Mouse (Mus musculus): ENCODE measurements around the gene Gas2l1.

Gas2l1 gene

DNA sequence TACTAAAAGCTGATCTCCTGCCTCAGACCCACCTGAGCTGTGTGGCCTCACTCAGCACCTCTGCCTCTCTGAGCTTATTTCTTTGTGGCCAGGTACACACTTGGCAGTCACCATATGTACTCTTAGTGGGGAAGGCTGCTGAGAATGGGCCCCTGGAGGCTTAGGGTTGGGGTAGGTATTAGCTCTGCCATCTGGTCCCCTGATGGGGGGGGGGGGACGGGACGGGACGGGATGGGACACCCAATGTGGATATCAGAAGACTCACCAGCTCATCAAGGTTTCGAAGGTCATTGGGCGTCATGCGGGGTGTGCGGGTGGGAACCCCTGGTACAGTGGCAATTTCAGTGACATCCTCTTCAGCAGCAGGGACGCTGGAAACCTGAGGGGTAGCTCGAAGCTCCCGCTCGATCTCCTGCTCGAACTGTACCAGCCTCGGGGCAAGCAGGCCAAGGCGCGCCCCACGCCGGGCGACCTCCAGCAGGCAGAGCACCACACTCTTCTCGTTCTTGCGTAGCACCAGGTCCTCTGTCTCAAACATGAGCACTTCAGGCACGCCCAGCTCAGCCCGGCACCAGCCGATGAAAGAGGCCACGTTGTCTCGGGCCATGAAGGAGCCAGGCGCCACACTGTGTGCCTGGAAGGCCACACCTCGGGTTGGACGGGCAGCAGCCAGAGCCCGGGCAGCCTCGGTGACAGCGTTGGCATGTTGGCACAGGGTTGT lies 1.4 kb downstream of the Gas2l1 start:
- no peak for DNase-seq

DNA sequence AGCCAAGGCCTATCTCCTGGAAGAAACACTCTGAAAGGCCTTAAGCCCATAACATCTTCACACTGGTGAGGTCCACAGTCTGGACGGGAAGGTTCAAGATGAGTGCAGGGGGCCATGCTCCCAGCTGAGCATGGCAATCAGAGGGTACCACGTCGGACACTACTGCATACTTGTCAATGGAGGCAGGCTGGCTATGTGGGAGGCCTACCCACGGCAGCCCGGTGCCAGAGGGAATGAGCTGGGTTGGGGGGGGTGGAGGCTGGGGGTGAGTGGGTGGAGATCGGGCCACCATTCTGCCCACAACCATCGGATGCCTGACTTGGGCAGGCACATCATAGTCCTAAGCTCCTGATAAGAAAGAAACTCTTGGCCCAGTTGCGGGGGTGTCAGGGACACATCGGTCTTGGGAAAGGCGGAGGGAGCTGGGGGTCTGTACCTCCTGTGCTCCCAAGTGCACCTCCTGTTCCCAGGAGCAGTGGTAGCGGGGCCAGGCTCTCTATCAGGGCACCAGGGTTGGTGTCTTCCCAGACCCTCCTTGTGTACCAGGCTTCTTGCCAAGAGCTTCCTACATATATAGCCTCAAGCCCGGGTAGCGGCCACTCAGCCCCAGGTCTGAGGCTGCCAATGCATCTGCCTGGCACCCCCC lies 2.1 kb downstream of the Gas2l1 start:
- DNase-seq: no peak

DNA sequence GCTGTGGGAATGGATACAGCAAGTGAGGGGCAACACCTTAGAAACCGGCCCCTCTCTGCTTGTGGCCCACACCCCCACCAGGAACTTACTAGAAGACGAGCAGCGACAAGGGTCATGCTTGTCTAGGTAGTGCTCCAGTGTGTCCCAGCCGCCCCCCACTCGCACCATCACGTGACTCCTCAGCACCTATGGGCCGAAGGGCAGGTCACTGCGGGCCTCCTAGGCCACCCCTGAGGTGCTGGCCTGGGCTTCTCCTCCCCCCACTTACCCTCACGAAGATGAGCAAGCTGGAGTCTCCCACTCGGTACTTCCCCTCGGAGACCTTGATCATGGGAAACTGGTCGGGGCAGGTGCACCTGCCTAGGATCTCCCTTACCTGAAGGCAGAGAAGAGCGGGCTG lies 2.8 kb downstream of the Gas2l1 start:
- DNase-seq: no peak

DNA sequence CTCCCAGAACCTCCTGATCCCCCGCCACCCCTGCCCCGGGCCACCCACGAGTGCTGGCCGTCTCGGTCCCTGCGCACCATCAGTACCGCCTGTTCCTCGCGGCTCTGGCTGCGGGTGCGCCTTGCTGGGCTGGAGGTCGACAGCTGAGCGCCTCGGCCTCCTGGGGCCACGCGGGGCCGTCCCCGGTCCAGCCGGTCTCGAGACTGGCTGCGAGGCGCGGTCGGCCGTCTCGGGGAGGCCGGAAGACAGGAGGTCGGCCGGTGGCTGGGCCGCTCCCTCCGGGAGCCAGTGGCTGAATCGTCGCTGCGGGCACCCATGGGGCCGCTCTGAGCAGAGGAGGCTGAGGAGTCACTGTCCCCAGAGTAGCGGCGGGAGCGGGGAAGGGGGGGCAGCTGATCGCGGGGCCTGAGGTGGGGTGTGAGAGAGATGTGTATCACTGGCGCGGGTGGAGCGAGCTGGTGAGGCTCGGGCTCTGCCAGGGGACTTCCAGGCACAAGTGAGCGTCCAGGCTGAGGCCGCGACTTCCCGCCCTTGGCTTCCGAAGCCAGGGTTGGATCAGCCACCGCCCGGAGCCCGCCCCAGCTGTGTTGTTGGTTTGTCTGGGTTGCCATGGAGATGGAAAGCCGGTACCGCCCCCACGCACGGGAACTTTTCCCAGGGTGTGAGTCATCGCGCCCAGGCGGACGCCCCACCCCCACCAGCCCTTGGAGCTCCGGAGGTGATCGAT lies 3.6 kb downstream of the Gas2l1 start:
- DNase-seq: peak; percentile 75

DNA sequence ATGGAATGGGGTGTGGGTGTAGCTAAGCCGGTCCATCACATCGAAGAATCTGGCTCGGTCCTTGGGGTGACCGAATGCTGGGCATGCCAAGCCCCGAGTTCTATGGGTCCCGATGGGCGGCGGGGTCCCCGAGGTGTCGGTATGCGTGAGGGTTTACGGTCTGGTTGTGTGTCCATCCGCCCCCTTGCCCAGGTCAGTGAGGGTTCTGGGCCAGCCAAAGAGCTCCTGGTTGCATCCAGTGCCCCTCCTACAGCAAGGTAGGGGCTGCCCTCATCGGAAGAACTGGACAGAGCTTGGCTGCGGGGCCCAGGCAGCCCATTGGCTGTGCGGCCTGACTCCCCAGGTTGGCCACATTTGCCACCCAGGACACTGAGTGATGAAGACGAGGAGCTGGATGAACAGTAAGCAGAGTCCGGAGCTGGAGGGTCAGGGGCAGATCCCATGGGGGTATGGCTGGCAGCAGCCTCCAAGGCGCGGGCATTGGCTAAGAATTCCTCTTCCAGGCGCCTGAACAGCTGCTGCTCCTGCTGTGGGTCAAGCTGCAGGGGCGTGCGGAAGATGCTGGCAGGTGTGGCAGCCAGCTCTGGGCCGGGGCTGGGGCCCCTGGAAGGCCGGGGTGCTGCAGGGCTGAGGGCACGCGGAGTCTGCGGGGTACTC lies 4.2 kb downstream of the Gas2l1 start:
- no peak for DNase-seq

DNA sequence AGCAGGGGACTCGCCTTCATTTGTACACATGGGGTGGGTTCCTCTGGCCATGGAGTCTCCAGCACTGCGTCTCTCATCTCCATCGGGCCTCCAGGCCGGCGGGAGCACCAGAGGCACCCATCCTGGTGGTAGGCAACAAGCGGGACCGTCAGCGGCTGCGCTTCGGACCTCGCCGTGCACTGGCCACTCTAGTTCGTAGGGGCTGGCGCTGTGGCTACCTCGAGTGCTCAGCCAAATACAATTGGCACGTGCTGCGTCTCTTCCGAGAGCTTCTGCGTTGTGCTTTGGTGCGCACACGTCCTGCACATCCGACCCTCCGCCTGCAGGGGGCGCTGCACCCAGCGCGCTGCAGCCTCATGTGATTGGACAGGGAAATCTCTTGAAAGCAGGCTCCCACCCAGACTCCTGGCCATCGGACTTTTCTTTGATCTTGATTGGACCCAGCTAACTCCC lies 5.4 kb downstream of the Gas2l1 start:
- no peak for DNase-seq

DNA sequence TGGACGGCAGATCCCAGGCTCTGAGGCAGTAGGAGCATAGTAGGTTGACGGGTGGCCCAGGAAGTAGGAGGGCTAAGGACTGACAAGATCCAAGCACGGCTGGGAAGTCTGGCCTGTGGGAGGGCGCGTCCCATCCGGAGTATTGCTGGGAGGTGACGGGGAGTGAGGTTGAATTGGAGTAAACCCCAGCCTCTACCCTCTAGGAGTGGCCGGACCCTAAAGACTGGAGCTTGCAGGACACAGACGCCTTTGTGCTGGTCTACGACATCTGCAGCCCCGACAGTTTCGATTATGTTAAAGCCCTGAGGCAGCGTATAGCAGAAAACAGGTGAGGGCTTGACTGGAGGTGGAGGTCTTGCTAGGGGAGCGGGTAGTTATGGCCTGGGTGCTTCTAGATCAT lies 5.9 kb downstream of the Gas2l1 start:
- DNase-seq: no peak

DNA sequence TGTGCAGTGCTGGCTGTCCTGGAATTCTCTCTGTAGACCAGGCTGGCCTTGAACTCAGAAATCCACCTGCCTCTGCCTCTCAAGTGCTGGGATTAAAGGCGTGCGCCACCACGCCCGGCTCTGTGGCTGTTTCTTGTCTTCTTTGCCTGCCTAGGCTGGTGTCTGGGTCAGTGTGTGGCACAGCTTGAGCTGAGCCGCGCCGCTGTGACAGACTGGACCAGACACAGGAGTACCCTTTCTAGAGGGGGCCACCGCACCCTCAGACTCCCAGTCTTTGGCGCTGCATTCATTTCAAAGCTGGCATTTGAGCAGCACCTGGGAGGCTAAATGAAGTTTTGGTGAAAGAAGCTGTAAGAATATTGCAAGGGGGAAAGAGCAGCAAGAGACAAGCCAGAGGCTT lies 6.3 kb downstream of the Gas2l1 start:
- no peak for DNase-seq

DNA sequence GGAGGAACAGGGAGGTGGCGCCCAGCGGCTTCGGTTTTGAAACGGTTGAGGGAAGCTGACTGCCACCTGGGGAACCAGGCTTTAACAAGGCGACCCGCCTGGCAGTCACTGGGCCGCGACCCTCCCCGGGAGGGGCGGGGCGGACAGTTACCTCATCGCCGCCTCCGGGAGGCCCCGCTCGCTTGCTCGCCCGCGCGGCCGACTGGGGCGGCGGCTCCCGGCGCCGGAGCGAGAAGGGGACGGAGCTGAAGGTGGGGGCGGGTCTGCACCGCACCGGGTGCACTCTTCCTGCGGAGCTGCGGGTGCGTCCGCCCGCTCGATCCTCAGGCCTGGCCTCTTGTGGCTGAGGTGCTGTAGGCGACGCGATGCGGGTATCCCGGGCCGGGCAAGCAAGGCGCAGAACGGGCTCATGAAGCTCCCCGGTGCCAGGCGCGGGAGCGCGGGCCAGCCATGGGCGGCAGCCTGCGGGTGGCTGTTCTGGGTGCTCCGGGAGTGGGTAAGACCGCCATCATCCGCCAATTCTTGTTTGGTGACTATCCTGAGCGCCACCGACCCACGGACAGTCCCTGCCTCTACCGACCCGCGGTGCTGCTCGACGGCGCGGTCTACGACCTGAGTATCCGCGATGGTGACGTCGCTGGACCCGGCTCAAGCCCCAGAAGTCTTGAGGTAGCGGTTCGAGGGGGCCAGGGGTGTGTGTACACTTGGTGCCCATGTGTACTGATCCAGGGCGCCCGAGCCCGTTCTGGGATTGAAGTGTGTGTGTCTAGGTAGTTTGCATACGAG lies 7.1 kb downstream of the Gas2l1 start, which contains the start of gene Rasl10a:
Rasl10a (plus strand) TSS at position 273 of the 786 bp plus-strand sequence.
- no peak for DNase-seq

DNA sequence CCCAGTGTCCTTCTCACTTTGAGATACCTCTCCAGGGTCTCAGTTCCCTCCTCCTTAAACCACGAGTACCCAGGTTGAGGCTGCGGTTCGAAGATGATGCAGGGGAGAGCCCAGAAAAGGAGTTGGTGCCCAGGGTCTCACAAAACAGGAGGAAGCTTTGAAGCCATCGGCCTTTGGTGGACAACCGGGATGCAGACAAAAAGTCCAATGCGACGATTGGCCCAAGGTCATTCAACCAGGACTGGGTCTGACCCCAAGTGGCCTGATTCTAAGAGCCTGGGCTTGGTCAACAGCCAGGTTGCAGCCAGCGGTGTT lies 7.6 kb downstream of the Gas2l1 start:
- no peak for DNase-seq

DNA sequence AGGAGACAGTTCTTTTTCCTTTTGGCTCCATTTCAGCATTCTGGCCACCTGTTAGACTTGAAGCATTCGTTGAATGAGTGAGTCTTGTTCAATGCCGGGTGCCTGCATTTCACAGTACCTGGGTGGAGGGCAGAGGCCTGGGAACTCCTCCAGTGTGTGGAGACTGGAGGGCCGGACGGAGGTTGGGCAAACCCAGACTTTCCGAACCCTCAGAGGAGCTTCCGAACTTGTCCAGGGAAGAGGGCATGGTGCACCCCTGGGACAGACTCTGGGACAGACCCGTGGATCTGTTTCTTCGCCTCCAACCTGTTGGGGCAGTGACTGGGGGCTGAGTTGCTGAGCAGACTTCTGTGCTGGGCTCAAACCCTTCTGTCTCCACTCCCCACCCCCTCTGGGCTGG lies 8.1 kb downstream of the Gas2l1 start:
- DNase-seq: no peak

DNA sequence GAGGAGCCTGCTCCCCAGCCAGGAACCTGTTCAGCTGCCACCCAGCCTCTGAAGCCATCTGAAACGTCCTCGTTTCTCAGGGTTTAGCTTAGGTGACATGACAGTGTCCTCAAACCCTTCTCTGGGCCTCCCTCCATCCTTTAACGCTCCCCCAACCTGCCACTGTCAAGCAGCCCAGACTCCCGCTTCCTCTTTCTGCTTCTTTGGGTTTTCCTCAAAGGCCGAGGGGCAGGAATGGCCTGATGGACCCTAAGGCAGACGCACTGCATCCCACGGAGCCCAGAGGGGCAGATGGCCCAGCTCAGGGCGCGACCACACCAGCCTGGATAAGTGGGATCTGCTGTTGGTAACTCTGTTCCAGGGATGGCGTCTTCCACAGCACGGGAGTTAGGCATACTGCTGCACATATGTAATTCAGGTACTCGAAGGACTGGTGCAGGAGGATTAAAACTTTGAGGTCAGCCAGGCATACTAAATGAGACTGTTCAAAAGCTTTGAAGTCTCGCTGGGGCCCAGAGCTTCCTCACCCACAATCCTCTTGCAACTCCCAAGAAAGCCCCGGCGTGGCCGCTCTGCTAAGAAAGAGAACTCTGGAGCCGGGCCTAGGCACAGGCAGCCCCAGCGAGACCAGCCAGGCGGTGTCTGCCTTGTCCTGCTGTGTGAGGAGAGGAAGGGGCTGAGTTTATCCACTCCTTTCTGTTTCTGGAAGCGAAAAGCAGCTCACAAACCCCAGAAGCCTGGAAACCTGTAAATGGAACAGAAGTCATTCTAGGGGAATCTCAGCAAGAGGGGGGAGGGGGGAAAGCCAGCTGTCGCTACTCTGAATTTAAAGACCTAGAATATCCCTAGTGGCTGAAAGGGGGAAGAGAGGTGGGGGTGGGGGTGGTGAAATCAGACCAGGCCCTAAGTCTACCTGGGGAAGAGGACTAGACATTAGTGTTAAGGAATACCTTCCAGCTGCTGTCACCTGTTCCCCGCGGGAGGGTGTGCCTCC lies 8.9 kb downstream of the Gas2l1 start:
- DNase-seq: no peak

DNA sequence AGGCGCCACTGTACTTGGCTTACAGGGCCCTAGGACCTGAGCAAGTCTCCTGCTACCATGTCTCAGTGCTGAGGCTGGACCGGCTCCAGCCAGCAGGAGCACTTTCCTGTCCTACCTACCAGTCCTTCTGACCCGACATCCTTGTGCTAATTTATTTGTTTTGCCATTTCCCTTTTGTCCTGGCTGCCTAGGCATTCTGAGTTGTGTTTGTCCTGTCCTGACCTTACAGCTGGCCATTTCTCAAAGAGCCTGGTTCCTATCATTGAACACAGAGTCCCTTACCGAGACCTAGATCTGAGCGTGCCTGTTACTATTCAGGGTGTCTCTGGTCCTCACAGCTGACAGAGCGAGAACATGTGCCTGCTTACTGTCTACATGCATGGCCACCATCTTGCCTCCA lies 10.3 kb downstream of the Gas2l1 start:
- no peak for DNase-seq

DNA sequence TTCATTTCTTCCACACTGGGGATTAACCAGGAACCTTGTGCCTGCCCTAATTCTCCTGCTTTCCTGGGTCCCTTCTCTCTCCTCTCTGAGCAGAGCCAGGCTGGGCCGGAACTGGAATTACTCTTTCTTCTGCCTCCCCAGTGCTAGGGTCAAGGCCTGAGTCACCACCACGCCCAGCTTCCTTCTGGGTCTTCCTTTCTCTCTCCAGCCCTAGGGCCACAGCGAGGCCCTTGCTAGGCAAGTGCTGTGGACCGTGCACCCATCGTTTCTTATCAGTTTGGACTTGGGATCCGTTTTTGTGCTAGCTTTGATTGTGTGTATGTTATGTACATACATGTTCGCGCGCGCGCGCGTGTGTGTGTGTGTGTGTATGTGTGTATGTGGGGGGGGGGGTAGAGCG lies 11.0 kb downstream of the Gas2l1 start:
- DNase-seq: no peak

DNA sequence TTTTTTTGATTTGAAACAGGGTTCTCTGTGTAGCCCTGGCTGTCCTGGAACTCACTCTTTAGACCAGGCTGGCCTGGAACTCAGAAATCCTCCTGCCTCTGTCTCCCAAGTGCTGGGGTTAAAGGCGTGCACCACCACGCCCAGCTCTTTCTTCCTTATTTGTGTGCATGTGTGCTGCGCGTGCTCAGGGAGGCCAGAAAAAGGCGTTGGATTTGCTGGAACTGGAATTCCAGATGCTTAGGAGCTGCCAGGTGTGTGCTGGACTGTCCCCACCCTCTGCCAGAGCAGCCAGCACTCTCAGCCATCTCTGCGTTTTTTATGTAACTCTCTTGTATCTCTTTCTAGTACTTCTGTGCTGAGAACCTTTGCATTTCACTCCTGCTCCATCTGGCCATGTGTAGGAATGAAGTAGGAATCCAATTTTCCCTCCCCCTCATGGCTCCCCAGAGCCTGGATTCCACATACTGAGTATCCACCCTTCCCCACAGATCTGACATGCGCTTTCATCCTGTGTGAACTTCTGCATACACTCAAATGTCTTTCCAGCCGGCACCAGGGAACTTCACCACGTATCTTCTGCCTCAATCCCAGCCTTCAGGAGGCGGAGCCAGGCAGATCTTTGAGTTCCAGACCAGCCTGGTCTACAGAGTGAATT lies 12.8 kb downstream of the Gas2l1 start:
- no peak for DNase-seq

DNA sequence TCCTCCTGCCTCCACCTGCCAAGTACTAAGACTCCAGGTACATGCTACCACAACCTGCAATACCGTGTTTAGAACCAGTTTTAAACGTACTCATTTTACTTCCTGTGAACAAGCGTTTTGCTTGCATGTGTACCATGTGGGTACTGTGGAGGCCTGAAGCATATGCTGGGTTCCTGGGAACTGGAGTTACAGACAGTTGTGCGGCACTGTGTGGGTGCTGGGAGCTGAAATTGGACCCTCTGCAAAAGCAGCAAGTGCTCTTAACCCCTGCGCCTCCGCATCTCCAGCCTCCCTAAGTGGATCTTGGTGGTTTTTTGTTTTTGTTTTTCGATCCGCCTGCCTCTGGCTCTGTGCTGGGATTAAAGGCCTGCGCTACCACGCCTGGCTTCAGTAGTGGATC lies 13.5 kb downstream of the Gas2l1 start:
- DNase-seq: no peak

DNA sequence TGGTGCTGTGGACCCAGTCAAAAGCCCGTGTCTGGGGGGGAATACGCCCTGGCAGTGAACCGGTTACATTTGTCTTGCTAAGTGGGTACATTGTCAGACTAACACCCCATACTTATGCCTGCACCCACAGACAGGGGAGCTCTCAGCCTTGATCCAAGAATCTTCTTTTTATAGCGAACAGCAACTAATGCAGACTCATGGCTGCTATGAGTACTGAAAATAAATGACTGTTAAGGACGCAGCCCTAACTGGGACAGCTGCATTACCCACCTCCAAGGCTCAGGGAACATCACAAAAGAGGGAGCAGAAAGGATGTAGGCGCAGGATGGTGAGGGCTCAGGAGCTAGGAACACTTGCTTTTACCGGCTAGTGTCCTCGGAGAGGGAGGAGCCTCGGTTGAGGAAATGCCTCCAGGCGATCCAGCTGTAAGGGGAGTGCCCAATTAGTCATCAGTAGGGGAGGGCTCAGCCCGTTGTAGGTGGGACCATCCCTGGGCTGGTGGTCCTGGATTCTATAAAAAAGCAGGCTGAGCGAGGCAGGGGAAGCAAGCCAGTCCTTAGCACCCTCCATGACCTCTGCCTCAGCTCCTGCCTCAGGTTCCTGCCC lies 18.7 kb downstream of the Gas2l1 start:
- DNase-seq: no peak

DNA sequence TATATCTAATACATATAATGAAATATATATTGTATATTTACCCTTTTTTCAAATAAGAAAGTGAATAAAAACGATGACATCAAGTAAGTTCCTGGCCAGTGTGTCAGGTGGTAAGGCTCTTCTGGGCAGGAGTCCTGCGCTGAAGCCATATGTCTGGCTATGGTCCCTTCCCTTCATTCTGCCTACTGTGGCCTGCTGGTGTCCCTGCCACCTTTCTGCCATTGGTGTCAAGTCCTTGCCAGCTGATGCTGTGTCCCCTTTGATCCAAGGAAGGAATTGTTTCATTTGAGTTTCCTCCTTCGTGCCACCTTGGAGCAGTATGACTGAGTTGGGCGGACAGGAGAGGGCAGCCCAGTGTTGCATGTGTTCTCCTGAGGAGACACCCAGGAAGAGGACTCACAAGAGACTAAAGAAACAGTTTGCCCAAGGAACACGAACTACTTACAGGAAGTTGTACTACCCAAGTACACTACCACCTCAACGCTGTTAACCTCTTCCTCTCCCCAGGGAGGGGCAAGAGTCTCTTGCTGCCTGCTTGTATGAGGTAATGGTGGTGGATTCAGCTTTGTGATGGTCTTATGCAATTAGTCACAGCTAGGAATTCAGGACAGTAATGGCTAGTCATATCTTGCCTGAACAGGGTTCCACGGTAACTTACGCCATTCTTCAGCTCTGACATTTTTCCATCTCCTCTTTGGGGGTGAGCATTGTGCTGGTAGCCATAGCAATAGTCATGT lies 22.3 kb downstream of the Gas2l1 start:
- peak; percentile 62 for DNase-seq

DNA sequence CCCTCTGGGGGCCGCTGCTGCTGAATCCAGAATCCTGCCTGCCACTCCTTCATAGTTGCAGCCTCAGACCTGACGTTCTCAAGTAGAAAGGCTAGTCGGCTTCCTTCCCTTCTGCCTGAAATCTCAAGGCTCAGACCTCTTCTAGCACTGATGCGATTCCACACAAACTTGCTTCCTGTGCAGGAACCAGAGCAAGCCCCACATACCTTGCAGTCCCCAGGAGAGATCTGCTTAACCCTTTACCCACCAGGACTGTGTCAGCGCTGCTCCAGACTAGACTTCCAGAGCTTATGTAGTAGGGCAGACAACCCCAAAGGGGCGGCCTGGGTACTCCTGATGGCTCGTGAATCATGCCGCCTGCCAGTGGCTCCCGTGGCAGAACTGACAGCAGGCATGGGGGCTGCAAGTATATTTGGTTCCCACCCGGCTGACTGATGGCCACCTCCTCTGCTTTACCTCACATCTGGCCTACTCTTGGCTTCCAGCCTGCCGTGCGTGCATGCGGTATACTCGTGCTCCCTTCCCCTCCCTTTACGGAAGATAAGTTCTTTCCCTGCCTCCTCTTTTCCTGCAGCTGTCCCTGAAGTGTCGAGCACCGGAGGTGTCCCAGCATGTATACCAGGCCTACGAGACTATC lies 23.9 kb downstream of the Gas2l1 start:
- no peak for DNase-seq

Measured in cerebellum, adult 9-10 months (tissue).